Mouse (Mus musculus): Measurements from ENCODE around the gene Pebp1.

The Pebp1 gene

GRCm38 (mm10) chr5:117286286-117286685 is 1.1 kb downstream of the Pebp1 start:
- in situ Hi-C loops (cut with MboI, MseI), result loop anchor here (10.0 kb wide), 1 partner anchor 181 kb away; no protein-coding TSS in a partner anchor

GRCm38 (mm10) chr5:117285266-117285665 is 2.2 kb downstream of the Pebp1 start:
- in situ Hi-C loops (cut with MboI, MseI), result loop anchor here (10.0 kb wide), 1 partner anchor 180 kb away; no protein-coding TSS in a partner anchor

GRCm38 (mm10) chr5:117284682-117285081 is 2.7 kb downstream of the Pebp1 start:
- in situ Hi-C loops (cut with MboI, MseI), result loop anchor here (10.0 kb wide), 1 partner anchor 180 kb away; no protein-coding TSS in a partner anchor

- in situ Hi-C loops (cut with MboI, MseI), result loop anchor here (10.0 kb wide), 1 partner anchor 179 kb away; no protein-coding TSS in a partner anchor
Observed at GRCm38 (mm10) chr5:117284029-117284428, 3.4 kb downstream of the Pebp1 start.

- in situ Hi-C loops (cut with MboI, MseI), result loop anchor here (10.0 kb wide), 1 partner anchor 178 kb away; no protein-coding TSS in a partner anchor
Observed at GRCm38 (mm10) chr5:117282360-117282759, 5.1 kb downstream of the Pebp1 start.

GRCm38 (mm10) chr5:117281536-117281935 is 5.9 kb downstream of the Pebp1 start:
- in situ Hi-C loops (cut with MboI, MseI), result loop anchor here (10.0 kb wide), 1 partner anchor 177 kb away; no protein-coding TSS in a partner anchor

- in situ Hi-C loops (cut with MboI, MseI), result loop anchor here (10.0 kb wide), 1 partner anchor 175 kb away; no protein-coding TSS in a partner anchor
Observed at GRCm38 (mm10) chr5:117279669-117280050, 7.8 kb downstream of the Pebp1 start.

- in situ Hi-C loops (cut with MboI, MseI), result no loop called here
Observed at GRCm38 (mm10) chr5:117278809-117279668, 8.4 kb downstream of the Pebp1 start.

- in situ Hi-C loops (cut with MboI, MseI), result no loop called here
Observed at GRCm38 (mm10) chr5:117277784-117278183, 9.6 kb downstream of the Pebp1 start.

- in situ Hi-C loops (cut with MboI, MseI), result no loop called here
Observed at GRCm38 (mm10) chr5:117274817-117275216, 12.6 kb downstream of the Pebp1 start.

- in situ Hi-C loops (cut with MboI, MseI), result no loop called here
Observed at GRCm38 (mm10) chr5:117271945-117272344, 15.5 kb downstream of the Pebp1 start.

- in situ Hi-C loops (cut with MboI, MseI), result no loop called here
Observed at GRCm38 (mm10) chr5:117269395-117269794, 18.0 kb downstream of the Pebp1 start.

GRCm38 (mm10) chr5:117268749-117269148 is 18.7 kb downstream of the Pebp1 start:
- in situ Hi-C loops (cut with MboI, MseI), result no loop called here

GRCm38 (mm10) chr5:117267913-117268312 is 19.5 kb downstream of the Pebp1 start:
- in situ Hi-C loops (cut with MboI, MseI), result no loop called here

GRCm38 (mm10) chr5:117264701-117265100 is 22.7 kb downstream of the Pebp1 start:
- in situ Hi-C loops (cut with MboI, MseI), result no loop called here

- in situ Hi-C loops (cut with MboI, MseI), result no loop called here
Observed at GRCm38 (mm10) chr5:117263566-117263965, 23.9 kb downstream of the Pebp1 start.

- in situ Hi-C loops (cut with MboI, MseI), result no loop called here
Observed at GRCm38 (mm10) chr5:117258276-117258675, 29.1 kb downstream of the Pebp1 start.

GRCm38 (mm10) chr5:117251763-117252162 is 35.7 kb downstream of the Pebp1 start:
- in situ Hi-C loops (cut with MboI, MseI), result no loop called here

GRCm38 (mm10) chr5:117250796-117251195 is 36.6 kb downstream of the Pebp1 start:
- in situ Hi-C loops (cut with MboI, MseI), result no loop called here

GRCm38 (mm10) chr5:117248351-117248750 is 39.1 kb downstream of the Pebp1 start:
- in situ Hi-C loops (cut with MboI, MseI), result no loop called here

GRCm38 (mm10) chr5:117245170-117245569 is 42.3 kb downstream of the Pebp1 start:
- in situ Hi-C loops (cut with MboI, MseI), result no loop called here

GRCm38 (mm10) chr5:117242671-117243478 is 44.5 kb downstream of the Pebp1 start:
- in situ Hi-C loops (cut with MboI, MseI), result no loop called here
